Mouse (Mus musculus): ENCODE results near the gene Galnt7. TPM values are rescaled to one million over a fixed set of nuclear protein-coding genes. Genes with fewer than 3 reads are reported as not detected.
"Not testable (repeated sequence)": the region's sequence is repeated elsewhere in the genome, so short reads cannot be mapped to it uniquely, and the experiment has no call there.

The Galnt7 gene
- polyA plus RNA-seq, 1 experiment, result 8.9 TPM

DNA sequence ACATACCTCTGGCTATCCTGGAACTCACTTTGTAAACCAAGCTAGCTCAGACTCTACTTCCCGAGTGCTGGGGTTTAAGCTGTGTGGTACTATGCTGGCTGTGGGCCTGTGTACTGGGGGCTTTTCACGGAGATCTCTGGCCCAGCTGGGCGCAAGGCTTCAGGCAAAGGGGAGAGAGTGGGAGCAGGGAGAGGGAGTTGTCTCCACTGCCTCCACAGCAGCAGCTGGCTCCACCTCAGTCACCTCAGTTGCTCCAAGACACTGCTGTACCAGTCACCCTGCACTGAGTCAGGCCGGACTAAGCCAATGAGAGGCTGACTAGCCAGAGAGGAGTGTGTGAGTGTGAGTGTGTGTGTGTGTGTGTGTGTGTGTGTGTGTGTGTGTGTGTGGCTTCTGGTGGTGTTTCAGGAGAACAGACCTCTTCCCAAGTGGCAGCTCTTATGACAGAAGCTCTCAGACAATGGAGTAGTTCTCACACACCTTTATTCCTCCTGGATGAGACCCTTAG lies 145.2 kb downstream of the Galnt7 start:
- no peak for DNase-seq (ENCODE audit: extremely low spot score in 1 of 2, low spot score in 1 of 2)

- DNase-seq (ENCODE audit: extremely low spot score in 1 of 2, low spot score in 1 of 2), result not testable (repeated sequence)
Observed at GRCm38 (mm10) chr8:57505500-57505899, 147.3 kb downstream of the Galnt7 start.

DNA sequence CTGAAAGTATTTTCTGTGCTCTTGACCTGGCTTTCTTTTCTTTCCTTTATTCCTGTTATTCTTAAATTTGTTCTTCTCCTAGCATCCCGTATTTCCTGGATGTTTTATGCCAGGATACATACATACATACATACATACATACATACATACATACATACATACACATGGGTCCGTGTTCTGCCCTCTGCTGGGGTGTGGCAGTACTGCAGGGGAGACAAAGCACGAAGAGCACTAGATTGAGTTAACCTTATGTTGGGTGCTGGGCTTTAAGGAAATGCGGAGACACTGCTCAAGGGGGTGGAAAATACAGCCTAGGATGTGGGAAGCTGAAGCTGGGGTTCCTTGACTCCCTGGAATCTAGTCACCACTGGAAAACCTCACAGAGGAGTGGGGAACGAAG lies 149.2 kb downstream of the Galnt7 start:
- peak in 1 of 2 experiments; percentile 84 for DNase-seq (ENCODE audit: extremely low spot score in 1 of 2, low spot score in 1 of 2)

- DNase-seq (ENCODE audit: extremely low spot score in 1 of 2, low spot score in 1 of 2), result peak in 1 of 2 experiments; percentile 51
Observed at GRCm38 (mm10) chr8:57498847-57499511, 153.9 kb downstream of the Galnt7 start.

GRCm38 (mm10) chr8:57498494-57498846 lies 154.4 kb downstream of the Galnt7 start:
- no peak for DNase-seq (ENCODE audit: extremely low spot score in 1 of 2, low spot score in 1 of 2)

GRCm38 (mm10) chr8:57491873-57492272 lies 161.0 kb downstream of the Galnt7 start:
- no peak for DNase-seq (ENCODE audit: extremely low spot score in 1 of 2, low spot score in 1 of 2)

DNA sequence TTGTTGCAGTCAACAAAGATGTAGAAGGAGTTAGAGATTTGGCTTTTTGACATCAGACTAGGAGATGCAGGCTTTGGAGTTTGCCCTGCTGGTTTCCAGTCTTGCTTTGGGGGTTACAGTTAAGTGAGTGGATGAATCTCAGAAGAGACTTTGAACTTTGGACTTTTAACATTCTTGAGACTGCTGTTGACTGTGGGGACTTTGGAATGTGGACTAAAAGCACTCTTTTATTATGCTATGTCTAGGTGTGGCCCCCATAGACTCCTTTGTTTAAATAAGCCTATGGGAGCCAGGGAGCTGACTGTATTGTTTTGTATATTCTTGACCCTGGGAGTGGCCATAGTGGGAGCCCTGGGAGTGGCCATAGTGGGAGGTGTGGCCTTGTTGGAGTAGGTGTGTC lies 162.9 kb downstream of the Galnt7 start:
- no peak for DNase-seq (ENCODE audit: extremely low spot score in 1 of 2, low spot score in 1 of 2)

- no peak for DNase-seq (ENCODE audit: extremely low spot score in 1 of 2, low spot score in 1 of 2)
Observed at GRCm38 (mm10) chr8:57489366-57489765, 163.5 kb downstream of the Galnt7 start.

- peak in 1 of 2 experiments; percentile 54 for DNase-seq (ENCODE audit: extremely low spot score in 1 of 2, low spot score in 1 of 2)
Observed at GRCm38 (mm10) chr8:57488312-57488765, 164.5 kb downstream of the Galnt7 start.

- peak; percentile 96 to 98 for DNase-seq (ENCODE audit: extremely low spot score in 1 of 2, low spot score in 1 of 2)
Observed at GRCm38 (mm10) chr8:57487441-57488155, 165.2 kb downstream of the Galnt7 start, which contains the start of gene Sap30. TSS of gene Sap30 (minus strand) at chr8:57487860.

DNA sequence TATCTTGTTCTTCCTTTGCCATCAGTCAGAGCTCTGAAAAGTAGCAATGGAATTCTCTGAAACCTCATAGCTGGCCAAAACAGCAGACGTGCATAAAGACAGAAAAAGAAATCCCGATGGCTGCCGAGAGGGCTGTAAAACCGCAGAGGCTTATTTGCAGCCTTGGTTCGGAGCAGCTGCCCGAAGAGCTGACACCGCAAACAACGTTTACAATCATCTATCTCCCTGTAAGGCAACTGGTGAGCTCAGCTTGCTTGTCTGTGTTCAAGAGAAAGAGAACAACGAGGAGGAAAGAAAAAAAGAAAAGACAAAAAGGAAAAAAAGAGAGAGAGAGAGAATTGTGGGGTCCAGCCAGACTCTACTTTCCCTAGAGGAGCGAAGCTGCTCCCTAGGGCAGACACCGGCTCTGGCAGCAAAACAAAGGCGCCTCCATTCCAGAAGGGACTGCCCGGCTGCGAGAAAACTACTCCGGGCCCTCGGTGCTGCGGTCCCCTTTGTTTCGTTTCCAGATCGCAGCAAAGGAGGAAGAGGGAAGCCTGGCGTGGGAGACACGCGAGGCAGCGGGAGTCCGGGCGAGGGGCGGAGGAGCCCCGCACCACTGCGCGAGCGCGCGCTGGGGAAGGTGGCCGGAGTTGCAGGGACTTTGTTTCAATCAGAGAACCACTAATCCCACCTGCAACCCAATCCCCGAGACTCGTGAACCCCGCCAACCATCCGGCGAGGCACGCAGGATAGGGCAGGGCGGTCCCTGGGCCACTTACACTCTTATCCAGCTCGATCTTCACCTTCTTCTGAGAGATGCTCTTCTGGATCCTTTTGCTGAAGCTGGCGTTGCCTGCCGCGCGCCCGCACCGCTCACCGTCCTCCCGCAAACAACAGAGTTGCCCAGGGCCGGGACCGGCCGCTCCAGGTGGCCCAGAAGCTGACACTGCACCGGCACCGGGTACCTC lies 166.1 kb downstream of the Galnt7 start:
- DNase-seq (ENCODE audit: extremely low spot score in 1 of 2, low spot score in 1 of 2), result peak in 1 of 2 experiments; percentile 31

DNA sequence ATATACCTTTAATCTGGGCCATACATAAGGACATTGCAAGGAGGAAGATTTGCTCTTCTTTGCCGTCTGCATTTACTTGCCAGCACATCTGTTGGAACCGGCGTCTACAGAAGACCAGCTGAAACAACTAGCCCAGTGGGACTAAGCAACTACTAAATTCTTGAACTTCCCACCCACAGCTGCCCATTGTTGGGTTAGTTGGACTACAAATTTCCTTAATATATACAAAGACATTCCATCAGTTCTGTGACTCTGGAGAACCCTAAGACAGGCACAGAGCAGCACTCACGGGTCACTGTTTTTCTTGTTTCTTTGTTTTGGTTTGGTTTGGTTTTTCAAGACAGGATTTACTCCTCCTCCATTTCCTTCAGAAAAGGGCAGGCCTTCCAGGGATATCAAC lies 172.2 kb downstream of the Galnt7 start:
- no peak for DNase-seq (ENCODE audit: extremely low spot score in 1 of 2, low spot score in 1 of 2)

- DNase-seq (ENCODE audit: extremely low spot score in 1 of 2, low spot score in 1 of 2), result no peak
Observed at GRCm38 (mm10) chr8:57479700-57480099, 173.1 kb downstream of the Galnt7 start.

DNA sequence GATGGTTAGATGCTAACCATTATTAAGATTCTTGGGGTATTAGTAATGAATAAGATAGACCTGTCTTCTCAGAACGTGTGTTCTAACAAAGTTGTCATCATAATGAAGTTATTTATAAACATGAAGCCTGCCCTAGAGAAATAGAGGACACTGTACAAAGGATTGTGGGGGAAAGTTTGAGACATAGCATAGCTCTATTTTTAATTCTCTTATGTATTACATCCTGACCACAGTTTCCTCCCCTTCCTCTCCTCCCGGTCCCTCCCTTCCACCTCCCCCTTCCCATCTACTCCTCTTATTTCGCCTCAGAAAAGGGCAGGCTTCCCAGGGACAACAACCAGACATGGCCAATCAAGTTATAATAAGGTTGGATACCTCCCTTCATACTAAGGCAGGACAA lies 174.4 kb downstream of the Galnt7 start:
- no peak for DNase-seq (ENCODE audit: extremely low spot score in 1 of 2, low spot score in 1 of 2)

Other genes starting within 250 kb of the Galnt7 start
- 78.7 and 95.9 TPM in 2 replicates for gene Scrg1, start 197.1 kb downstream of the Galnt7 start, polyA plus RNA-seq (2012; rRNA removed)
- gene Sap30, start 165.2 kb downstream of the Galnt7 start, polyA plus RNA-seq (2012; rRNA removed), result 10.6 and 11.5 TPM in 2 replicates
- 7.4 and 8.3 TPM in 2 replicates for gene Hmgb2, start 141.1 kb downstream of the Galnt7 start, polyA plus RNA-seq (2012; rRNA removed)